Mouse (Mus musculus) embryo, embryonic 11.5 days (tissue): ENCODE measurements at regions not wholly inside any gene's neighbourhood (a gene's known extent, or its start where the extent isn't known, plus 50 kb on each side); places are given as distances from the start of the nearest gene placed in this dataset.
A peak's percentile ranks its signal among the peaks of the same experiment; 100 is the strongest.
"Not testable (repeated sequence)": the region's sequence is repeated elsewhere in the genome, so short reads cannot be mapped to it uniquely, and the experiment has no call there.

Experiments
- DNase-seq: peaks from one replicate; pipeline ENCODE4 v3.0.0-alpha.2; 2012; ENCODE audit warnings: low read depth, low spot score

- no peak for DNase-seq
Measured at GRCm38 (mm10) chr1:95397188-95397587, 83.8 kb downstream of the Fam174a start.

- DNase-seq, result no peak
Measured at GRCm38 (mm10) chr1:95399764-95400163, 86.3 kb downstream of the Fam174a start.

- DNase-seq, result no peak
Measured at GRCm38 (mm10) chr1:95422253-95422652, 108.8 kb downstream of the Fam174a start.

- DNase-seq, result no peak
Measured at GRCm38 (mm10) chr1:95425420-95425819, 112.0 kb downstream of the Fam174a start.

GRCm38 (mm10) chr1:95437155-95437554 lies 123.7 kb downstream of the Fam174a start:
- DNase-seq, result no peak

GRCm38 (mm10) chr1:95445541-95445940 lies 132.1 kb downstream of the Fam174a start:
- DNase-seq, result no peak

- DNase-seq, result no peak
Measured at GRCm38 (mm10) chr1:95448962-95449558, 135.6 kb downstream of the Fam174a start.

GRCm38 (mm10) chr1:95450920-95451332 lies 137.5 kb downstream of the Fam174a start:
- DNase-seq, result no peak

GRCm38 (mm10) chr1:95451755-95452154 lies 138.3 kb downstream of the Fam174a start:
- peak; percentile 67 for DNase-seq

- DNase-seq, result no peak
Measured at GRCm38 (mm10) chr1:95454246-95454645, 140.8 kb downstream of the Fam174a start.

GRCm38 (mm10) chr1:95459355-95459754 lies 145.9 kb downstream of the Fam174a start:
- no peak for DNase-seq

- no peak for DNase-seq
Measured at GRCm38 (mm10) chr1:95468095-95468494, 154.7 kb downstream of the Fam174a start.

GRCm38 (mm10) chr1:95468772-95469171 lies 155.3 kb downstream of the Fam174a start:
- no peak for DNase-seq

GRCm38 (mm10) chr1:95470491-95470890 lies 157.1 kb downstream of the Fam174a start:
- no peak for DNase-seq

GRCm38 (mm10) chr1:95493004-95493403 lies 174.4 kb downstream of the St8sia4 start:
- no peak for DNase-seq

- not testable (repeated sequence) for DNase-seq
Measured at GRCm38 (mm10) chr1:95500671-95501070, 166.7 kb downstream of the St8sia4 start.

- no peak for DNase-seq
Measured at GRCm38 (mm10) chr1:95508718-95509117, 158.7 kb downstream of the St8sia4 start.

GRCm38 (mm10) chr1:95528726-95529125 lies 138.6 kb downstream of the St8sia4 start:
- DNase-seq, result no peak

- DNase-seq, result no peak
Measured at GRCm38 (mm10) chr1:95531017-95531416, 136.4 kb downstream of the St8sia4 start.
